Mouse (Mus musculus): ENCODE measurements around the gene Atad1.
"Not testable (repeated sequence)": the region's sequence is repeated elsewhere in the genome, so short reads cannot be mapped to it uniquely, and the experiment has no call there.

The Atad1 gene

GRCm38 (mm10) chr19:32749425-32749824, 9.8 kb upstream of the Atad1 start:
- no peak for DNase-seq (ENCODE audit: low read depth, low spot score)

DNA sequence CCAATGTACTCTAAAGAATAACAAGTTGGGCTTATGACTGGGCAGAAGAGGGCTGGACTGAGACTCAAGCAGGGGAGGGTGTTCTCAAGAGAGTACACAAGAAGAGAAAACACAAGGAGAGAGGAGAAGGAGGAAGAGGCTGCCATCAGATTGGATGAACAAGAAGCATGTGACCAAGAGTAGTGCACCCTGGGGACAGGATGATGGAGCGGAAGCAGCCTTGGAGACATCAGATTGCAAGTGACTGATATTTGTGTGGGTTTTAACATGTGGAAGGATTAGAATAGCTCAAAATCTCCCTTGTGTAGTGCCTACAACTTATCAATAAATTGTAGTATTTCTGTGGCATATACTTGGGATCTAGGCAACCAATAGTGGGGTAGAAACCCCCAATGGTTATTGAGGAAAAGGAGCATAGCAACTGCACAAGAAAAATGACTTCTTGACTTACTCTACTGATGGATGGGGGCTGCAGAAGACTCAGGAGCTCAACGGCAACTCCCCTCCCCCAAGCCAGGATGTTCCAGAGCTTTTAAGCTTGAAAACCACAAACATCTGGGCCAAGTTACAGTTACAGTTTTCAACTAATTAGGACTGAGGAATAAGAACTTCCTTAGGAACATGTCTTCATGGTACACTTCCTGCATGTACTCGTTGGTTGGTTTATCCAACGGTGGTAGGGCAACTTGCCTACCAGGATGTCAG, 1.2 kb upstream of the Atad1 start:
- DNase-seq (ENCODE audit: low read depth, low spot score), result no peak

DNA sequence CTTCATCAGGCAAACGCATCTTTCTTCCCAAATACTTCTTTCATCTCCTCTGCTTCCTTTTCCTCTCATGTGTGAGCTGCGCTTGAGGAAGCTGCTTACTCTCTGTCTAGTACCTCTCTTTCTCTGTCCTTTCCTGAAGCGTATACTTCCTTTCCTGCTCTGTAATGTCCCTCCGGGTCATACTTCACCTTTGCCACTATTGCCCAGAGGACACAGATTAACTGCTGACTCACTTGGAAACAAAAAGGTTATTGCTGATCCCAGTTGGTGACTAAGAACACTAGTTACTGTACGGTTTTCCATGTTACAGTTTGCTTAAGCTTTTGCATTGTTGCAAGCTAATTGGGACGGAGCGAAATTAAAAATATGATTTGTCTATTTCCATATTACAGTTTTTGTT, 1.7 kb downstream of the Atad1 start:
- no peak for DNase-seq (ENCODE audit: low read depth, low spot score)

DNA sequence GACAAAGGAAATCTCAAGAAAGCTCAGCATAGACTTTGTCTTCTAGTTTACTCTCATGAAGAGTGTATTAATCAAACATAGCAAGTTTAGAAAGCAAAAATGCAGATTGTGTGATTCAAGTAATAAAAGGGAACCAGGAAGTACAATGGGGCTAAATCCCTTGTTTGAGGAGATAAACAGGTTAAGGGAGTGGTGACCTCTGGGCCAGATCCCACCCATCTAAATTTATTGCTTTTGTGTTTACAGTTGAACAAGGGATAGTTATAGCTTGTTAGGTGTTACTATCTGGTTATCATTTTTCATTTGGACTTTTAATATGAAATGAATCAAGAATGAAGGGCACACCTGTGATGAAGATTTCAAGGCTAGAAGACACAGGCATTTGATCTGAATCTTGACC, 6.7 kb downstream of the Atad1 start:
- DNase-seq (ENCODE audit: low read depth, low spot score), result no peak

- DNase-seq (ENCODE audit: low read depth, low spot score), result no peak
Measured at GRCm38 (mm10) chr19:32729785-32730184, 9.8 kb downstream of the Atad1 start.

DNA sequence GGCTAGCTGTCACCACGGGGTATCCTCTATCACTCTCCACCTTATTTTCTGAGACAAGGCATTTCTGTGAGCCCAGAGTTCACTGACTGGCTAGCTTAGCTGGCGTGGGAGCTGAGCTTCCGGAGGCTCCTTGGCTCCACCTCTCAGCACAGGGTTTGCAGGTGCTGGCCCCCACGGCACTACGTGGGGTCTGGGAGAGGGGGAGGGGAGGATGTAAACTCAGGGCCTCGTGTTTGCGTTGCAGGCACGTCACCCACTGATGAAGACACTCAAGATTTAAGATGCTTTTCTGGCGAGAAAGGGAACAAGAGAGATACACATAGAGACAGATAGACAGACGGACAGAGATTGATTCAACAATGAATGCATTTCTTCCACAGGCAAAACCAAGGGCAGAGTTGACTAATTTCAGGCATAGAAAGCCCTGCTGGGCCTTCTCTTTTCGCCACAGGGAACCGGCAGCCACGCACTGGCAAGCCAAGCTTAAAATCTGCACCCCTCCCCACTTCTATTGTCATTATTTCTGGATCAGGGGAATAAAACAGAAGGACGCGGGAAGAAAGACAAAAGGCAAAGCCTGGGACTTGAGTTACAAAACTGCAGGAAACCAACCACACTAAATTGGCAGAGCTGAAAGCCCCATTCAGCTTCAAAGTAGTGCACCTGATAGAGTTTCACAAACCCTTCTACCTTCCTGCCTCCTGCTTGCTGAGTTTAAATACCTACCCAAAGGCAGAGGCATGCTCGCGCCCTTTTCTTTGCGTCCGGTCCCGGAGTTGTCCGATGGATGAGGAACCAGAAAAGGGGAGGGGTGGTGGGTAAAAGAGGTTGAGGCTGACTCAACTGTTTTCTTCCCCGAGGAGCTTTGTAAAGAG, 12.9 kb downstream of the Atad1 start:
- DNase-seq (ENCODE audit: low read depth, low spot score), result peak; percentile 47

GRCm38 (mm10) chr19:32723817-32724216, 15.8 kb downstream of the Atad1 start:
- DNase-seq (ENCODE audit: low read depth, low spot score), result no peak

- no peak for DNase-seq (ENCODE audit: low read depth, low spot score)
Measured at GRCm38 (mm10) chr19:32720319-32720718, 19.3 kb downstream of the Atad1 start.

DNA sequence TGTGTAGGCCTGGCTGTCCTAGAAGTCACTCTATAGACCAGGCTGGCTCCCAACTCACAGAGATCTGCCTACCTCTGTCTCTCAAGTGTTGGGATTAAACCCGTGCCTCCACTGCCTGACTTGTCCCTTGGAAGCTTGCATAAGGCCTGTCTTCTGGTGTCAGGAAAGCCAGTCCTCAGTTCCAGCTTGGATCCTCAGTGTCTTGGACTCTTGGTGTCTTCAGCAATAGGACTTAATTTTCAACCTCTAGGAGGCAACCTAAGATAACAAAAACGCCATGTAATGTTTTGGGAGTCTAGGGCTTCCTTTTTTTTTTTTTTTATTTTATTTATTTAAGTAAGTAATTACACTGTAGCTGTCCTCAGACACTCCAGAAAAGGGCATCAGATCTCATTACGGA, 22.0 kb downstream of the Atad1 start:
- DNase-seq (ENCODE audit: low read depth, low spot score), result no peak

GRCm38 (mm10) chr19:32715681-32716080, 23.9 kb downstream of the Atad1 start:
- DNase-seq (ENCODE audit: low read depth, low spot score), result no peak

DNA sequence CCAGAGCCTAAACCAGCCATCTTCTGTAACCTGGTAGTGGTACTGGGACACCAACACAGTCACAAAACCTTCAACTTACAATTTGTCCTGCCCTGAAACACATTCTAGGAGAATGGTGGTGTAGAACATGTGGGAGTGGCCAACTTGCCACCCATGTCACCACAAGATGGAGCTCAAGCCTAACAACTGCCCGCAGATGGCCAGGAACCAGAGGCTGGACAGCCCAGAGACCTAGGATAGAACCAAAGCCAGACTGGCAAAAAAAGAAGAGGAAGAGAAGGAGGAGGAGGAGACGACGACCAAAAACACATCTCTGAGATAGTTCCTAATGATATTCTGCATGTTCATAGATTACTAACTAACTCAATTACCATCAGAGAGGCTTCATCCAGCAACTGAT, 24.4 kb downstream of the Atad1 start:
- DNase-seq (ENCODE audit: low read depth, low spot score), result no peak

GRCm38 (mm10) chr19:32713471-32713870, 26.1 kb downstream of the Atad1 start:
- no peak for DNase-seq (ENCODE audit: low read depth, low spot score)

DNA sequence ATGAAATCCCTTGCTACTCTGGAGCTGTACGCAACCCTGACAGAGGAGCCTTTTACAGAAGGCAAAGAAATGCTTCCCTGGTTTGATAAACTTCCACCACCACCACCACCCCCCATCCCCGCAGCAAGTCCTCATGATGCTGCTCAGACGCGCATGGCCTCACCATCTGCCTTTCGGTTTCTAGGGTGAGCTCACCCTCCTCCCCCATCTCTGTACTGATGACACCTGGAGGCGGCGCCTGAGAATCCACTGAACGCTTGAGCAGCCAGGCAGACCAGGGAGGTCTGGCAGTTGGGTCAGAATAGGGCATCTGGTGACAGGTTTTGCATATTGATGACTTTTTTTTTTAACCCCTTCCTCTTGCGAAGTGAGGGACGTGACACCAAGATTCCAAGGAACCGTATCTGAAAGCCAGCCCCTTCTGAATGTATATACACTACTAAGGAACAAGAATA, 27.0 kb downstream of the Atad1 start:
- DNase-seq (ENCODE audit: low read depth, low spot score), result peak; percentile 33

DNA sequence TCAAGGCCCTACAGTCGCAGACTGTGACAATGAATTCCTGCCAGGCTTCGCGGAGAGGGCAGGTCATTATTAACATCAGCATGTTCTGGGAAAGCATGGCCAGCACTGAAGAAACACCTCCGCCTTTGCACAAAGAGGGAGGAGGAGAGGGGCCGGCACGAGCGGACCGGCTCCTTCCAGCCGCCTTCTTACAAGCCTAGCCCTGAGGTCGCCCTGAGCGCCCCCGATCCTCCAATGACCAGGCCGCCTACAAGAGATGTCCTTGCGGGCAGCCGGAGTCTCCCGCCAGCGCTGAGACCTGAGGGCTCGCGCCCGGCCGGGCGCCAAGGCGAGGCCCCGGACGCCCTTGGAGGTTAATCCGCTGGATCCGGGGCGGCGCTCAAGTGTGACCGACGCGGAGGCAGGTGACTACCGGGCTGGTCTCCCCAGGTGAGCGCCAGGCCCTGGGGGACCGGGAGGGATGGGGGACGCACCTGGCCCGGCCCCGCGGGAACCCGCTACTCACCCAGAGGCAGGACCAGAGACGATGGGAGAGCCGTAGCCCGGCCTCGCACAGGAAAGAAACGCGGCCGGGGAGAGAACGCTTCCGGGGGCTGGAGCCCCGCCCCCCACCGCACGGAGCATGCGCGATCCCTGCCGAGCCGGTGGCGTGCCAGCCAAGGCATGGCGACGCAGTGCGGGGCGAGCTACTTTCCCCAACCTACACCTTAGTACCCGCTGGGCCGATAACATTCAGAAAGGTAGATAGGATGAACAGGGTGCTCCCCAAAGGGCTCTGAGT, 27.6 kb downstream of the Atad1 start:
- peak; percentile 63 for DNase-seq (ENCODE audit: low read depth, low spot score)

DNA sequence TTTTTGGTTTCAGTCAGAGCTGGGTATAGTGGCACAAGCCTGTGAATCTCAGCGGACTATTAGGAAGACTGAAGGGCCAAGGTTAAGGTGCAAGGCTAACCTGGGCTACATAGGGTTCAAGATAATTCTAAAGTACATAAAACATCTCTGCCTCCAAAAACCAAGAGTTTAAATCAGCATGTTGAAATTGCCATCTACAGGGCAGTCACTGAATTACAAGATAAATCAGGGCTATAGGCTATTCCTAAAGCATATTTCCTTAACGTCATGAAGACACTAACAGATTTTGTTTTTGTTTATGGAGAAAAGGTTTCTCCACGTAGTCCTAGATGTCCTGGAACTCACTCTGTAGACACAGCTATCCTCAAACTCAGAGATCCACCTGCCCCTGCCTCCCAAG, 29.3 kb downstream of the Atad1 start:
- no peak for DNase-seq (ENCODE audit: low read depth, low spot score)

GRCm38 (mm10) chr19:32708996-32709395, 30.6 kb downstream of the Atad1 start:
- DNase-seq (ENCODE audit: low read depth, low spot score), result no peak

- no peak for DNase-seq (ENCODE audit: low read depth, low spot score)
Measured at GRCm38 (mm10) chr19:32702191-32702590, 37.4 kb downstream of the Atad1 start.

GRCm38 (mm10) chr19:32696674-32697073, 42.9 kb downstream of the Atad1 start:
- no peak for DNase-seq (ENCODE audit: low read depth, low spot score)

- DNase-seq (ENCODE audit: low read depth, low spot score), result no peak
Measured at GRCm38 (mm10) chr19:32689724-32690123, 49.9 kb downstream of the Atad1 start.

DNA sequence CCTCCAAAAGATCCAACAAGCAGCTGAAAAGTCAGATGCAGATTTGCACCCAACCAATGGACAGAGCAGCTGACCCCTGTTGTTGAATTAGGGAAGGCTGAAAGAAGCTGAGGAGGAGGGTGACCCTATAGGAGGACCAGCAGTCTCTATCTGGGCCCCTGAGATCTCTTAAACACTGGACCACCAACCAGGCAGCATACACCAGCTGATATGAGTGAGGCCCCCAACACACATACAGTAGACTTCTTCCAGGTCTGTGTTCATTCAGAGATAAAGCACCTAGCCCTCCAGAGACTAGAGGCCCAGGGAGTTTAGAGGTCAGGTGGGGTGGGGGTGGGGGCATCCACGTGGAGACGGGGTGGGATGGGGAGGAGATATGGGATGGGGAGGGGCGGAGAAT, 51.4 kb downstream of the Atad1 start:
- DNase-seq (ENCODE audit: low read depth, low spot score), result not testable (repeated sequence)

DNA sequence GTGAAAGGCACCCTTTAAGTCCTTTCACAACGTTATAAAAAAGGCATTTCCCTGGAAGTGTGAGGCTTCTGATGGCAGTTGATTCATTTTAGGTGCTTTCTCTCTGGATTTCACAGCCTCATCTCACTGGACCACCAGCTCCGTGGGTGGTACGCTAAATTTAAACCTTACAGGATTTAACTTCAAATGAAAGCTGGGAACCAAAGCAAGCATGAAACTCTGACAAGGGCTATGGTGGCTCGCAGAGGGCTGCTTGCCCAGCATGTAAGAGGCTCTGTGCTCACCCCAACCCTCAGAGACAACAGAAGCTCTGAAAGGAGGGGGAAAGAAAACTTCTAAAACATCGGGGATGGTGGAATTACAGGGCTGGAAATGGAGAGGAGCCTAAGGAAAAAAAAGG, 51.9 kb downstream of the Atad1 start:
- no peak for DNase-seq (ENCODE audit: low read depth, low spot score)

- no peak for DNase-seq (ENCODE audit: low read depth, low spot score)
Measured at GRCm38 (mm10) chr19:32683081-32683480, 56.5 kb downstream of the Atad1 start.
